Mouse (Mus musculus): ENCODE measurements around the gene Cdh13. TPM values are rescaled to one million over a fixed set of nuclear protein-coding genes. Genes with fewer than 3 reads are reported as not detected.

Gene Cdh13
- polyA plus RNA-seq, 1 experiment from 2014 or later, result 33.5 TPM

DNA sequence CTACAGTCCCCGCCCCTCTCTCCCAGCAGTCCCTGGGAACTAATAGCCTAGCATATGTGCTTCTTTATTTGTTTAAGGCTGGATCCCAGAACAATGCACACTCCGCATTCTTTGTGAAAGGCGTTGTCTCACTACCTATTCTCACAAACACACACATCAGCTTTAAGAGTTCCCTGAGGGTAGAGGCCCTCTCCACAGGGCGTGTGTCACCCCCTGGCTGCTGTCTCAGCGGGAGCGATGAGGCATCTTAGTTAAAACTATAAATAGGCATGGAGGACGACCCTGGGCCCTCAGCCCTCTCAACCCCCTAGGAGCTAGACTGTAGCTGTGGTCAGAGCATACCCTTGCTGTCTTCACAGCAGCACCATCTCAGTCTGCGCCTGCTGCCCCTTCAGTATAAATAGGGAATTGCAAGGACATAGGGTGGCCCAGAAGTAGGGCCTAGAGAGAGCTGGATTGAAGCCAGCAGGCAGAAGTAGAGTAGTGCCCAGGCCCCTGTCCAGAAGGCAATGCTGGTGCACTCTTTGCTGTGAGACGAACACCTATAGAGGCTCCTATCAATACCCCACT, 738.9 kb downstream of the Cdh13 start:
- Histone ChIP-seq H3K4me1 (0 out of 2 replicates have a peak, but pooled peaks cover 3% of the 10 kb centered on the region), H3K4me3 (no peak overlapping the region), H3K9ac (no peak overlapping the region), H3K4me2 (replicated peaks) (no peak overlapping the region), H3K27ac (no peak overlapping the region), H3K36me3 (no peaks in the 10 kb centered on the region), H3K27me3 (replicated peaks) (no peaks in the 10 kb centered on the region), H3K9me3 (no peaks in the 10 kb centered on the region)
- 63% methylated on average over 9 of the region's 9 CpGs for WGBS
- ATAC-seq (ENCODE audit: low FRiP score, low read depth), result no peak

- ATAC-seq (ENCODE audit: low FRiP score, low read depth), result no peak
- 87% methylated on average over 11 of the region's 11 CpGs for WGBS
- peaks cover 3% of the 10 kb centered on the region; the same call in 1 of the 2 replicates for H3K9me3 ChIP-seq
- no peak overlapping the region for H3K4me2 ChIP-seq (replicated peaks)
- H3K27me3 ChIP-seq (replicated peaks), result no peaks in the 10 kb centered on the region
- no peaks in the 10 kb centered on the region for H3K4me1 ChIP-seq
- no peaks in the 10 kb centered on the region for H3K36me3 ChIP-seq
- H3K4me3 ChIP-seq, result no peak overlapping the region
- H3K27ac ChIP-seq, result no peak overlapping the region
- H3K9ac ChIP-seq, result no peak overlapping the region
Measured at GRCm38 (mm10) chr8:119033398-119033797, 749.9 kb downstream of the Cdh13 start.

- WGBS, result 85% methylated on average over 3 of the region's 3 CpGs
- ATAC-seq (ENCODE audit: low FRiP score, low read depth), result no peak
- H3K4me3 ChIP-seq, result no peak overlapping the region
- no peaks in the 10 kb centered on the region for H3K27me3 ChIP-seq (replicated peaks)
- H3K4me1 ChIP-seq, result no peaks in the 10 kb centered on the region
- no peak overlapping the region for H3K9ac ChIP-seq
- H3K9me3 ChIP-seq, result peaks cover 3% of the 10 kb centered on the region; the same call in 1 of the 2 replicates
- no peak overlapping the region for H3K4me2 ChIP-seq (replicated peaks)
- no peak overlapping the region for H3K27ac ChIP-seq
- H3K36me3 ChIP-seq, result no peaks in the 10 kb centered on the region
Measured at GRCm38 (mm10) chr8:119034037-119034436, 750.5 kb downstream of the Cdh13 start.

GRCm38 (mm10) chr8:119035126-119035525, 751.6 kb downstream of the Cdh13 start:
- Histone ChIP-seq H3K4me3 (no peak overlapping the region), H3K9ac (no peak overlapping the region), H3K36me3 (no peaks in the 10 kb centered on the region), H3K9me3 (peaks cover 3% of the 10 kb centered on the region; the same call in 1 of the 2 replicates), H3K4me2 (replicated peaks) (no peak overlapping the region), H3K27ac (no peak overlapping the region), H3K4me1 (no peaks in the 10 kb centered on the region), H3K27me3 (replicated peaks) (no peaks in the 10 kb centered on the region)
- no peak for ATAC-seq (ENCODE audit: low FRiP score, low read depth)
- WGBS, result 89% methylated on average over 7 of the region's 7 CpGs

GRCm38 (mm10) chr8:119037571-119037970, 754.0 kb downstream of the Cdh13 start:
- Histone ChIP-seq H3K4me1 (no peaks in the 10 kb centered on the region), H3K4me2 (replicated peaks) (no peak overlapping the region)
- no peak for ATAC-seq (ENCODE audit: low FRiP score, low read depth)

DNA sequence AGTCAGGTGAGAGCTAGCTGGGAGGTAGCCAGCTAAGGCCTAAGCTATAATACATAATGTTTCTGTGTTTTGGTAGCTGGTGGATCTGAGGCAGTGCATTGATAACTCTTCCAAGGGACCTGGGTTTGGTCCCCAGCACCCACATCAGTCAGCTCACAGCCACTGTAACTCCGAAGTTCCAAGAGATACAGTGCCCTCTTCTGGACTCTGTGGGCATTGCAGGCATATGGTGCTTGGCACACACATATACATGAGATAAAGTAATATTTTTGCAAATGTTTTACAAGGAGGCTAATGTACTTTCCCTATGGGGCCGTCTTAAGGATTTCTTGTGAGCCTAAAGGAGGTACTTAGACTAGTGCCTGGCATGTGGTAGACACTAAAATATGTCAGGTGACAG, 755.8 kb downstream of the Cdh13 start:
- 83% methylated on average over 2 of the region's 2 CpGs for WGBS
- no peaks in the 10 kb centered on the region for H3K4me1 ChIP-seq
- no peak overlapping the region for H3K4me2 ChIP-seq (replicated peaks)
- H3K36me3 ChIP-seq, result no peaks in the 10 kb centered on the region
- no peak overlapping the region for H3K27ac ChIP-seq
- H3K4me3 ChIP-seq, result no peak overlapping the region
- H3K27me3 ChIP-seq (replicated peaks), result no peaks in the 10 kb centered on the region
- H3K9me3 ChIP-seq, result no peaks in the 10 kb centered on the region
- no peak for ATAC-seq (ENCODE audit: low FRiP score, low read depth)
- H3K9ac ChIP-seq, result no peak overlapping the region

More at GRCm38 (mm10) chr8:119037571-119037970, 754.0 kb downstream of the Cdh13 start:
- Histone ChIP-seq H3K36me3 (no peaks in the 10 kb centered on the region), H3K27me3 (replicated peaks) (no peaks in the 10 kb centered on the region), H3K27ac (no peak overlapping the region), H3K9me3 (no peaks in the 10 kb centered on the region), H3K9ac (no peak overlapping the region), H3K4me3 (no peak overlapping the region)
- WGBS, result 91% methylated on average over 11 of the region's 11 CpGs

GRCm38 (mm10) chr8:119057876-119058275, 774.3 kb downstream of the Cdh13 start:
- ATAC-seq (ENCODE audit: low FRiP score, low read depth), result no peak
- H3K4me2 ChIP-seq (replicated peaks), result no peak overlapping the region

GRCm38 (mm10) chr8:119061671-119062070, 778.1 kb downstream of the Cdh13 start:
- Histone ChIP-seq H3K4me1 (no peaks in the 10 kb centered on the region), H3K36me3 (no peaks in the 10 kb centered on the region), H3K4me2 (replicated peaks) (no peak overlapping the region), H3K27ac (no peak overlapping the region), H3K9me3 (no peaks in the 10 kb centered on the region), H3K9ac (no peak overlapping the region), H3K4me3 (no peak overlapping the region), H3K27me3 (replicated peaks) (no peaks in the 10 kb centered on the region)
- WGBS, result 76% methylated on average over 12 of the region's 12 CpGs
- ATAC-seq (ENCODE audit: low FRiP score, low read depth), result no peak

More at GRCm38 (mm10) chr8:119057876-119058275, 774.3 kb downstream of the Cdh13 start:
- no peaks in the 10 kb centered on the region for H3K4me1 ChIP-seq
- no peak overlapping the region for H3K27ac ChIP-seq
- H3K36me3 ChIP-seq, result no peaks in the 10 kb centered on the region
- no peaks in the 10 kb centered on the region for H3K9me3 ChIP-seq
- H3K4me3 ChIP-seq, result no peak overlapping the region
- H3K9ac ChIP-seq, result no peak overlapping the region
- H3K27me3 ChIP-seq (replicated peaks), result no peaks in the 10 kb centered on the region
- WGBS, result 77% methylated on average over 5 of the region's 5 CpGs

- no peak overlapping the region for H3K4me2 ChIP-seq (replicated peaks)
- no peaks in the 10 kb centered on the region for H3K4me1 ChIP-seq
- no peak overlapping the region for H3K4me3 ChIP-seq
- no peak overlapping the region for H3K27ac ChIP-seq
- no peaks in the 10 kb centered on the region for H3K27me3 ChIP-seq (replicated peaks)
- 21% methylated on average over 11 of the region's 11 CpGs for WGBS
- H3K9ac ChIP-seq, result no peak overlapping the region
- no peak for ATAC-seq (ENCODE audit: low FRiP score, low read depth)
- H3K9me3 ChIP-seq, result no peaks in the 10 kb centered on the region
- no peaks in the 10 kb centered on the region for H3K36me3 ChIP-seq
Measured at GRCm38 (mm10) chr8:119064523-119064922, 781.0 kb downstream of the Cdh13 start.

- 79% methylated on average over 6 of the region's 6 CpGs for WGBS
- Histone ChIP-seq H3K27ac (no peak overlapping the region), H3K36me3 (no peaks in the 10 kb centered on the region), H3K4me1 (no peaks in the 10 kb centered on the region), H3K4me2 (replicated peaks) (no peak overlapping the region), H3K27me3 (replicated peaks) (no peaks in the 10 kb centered on the region), H3K9ac (no peak overlapping the region), H3K4me3 (no peak overlapping the region), H3K9me3 (no peaks in the 10 kb centered on the region)
- no peak for ATAC-seq (ENCODE audit: low FRiP score, low read depth)
Measured at GRCm38 (mm10) chr8:119072291-119072690, 788.8 kb downstream of the Cdh13 start.

DNA sequence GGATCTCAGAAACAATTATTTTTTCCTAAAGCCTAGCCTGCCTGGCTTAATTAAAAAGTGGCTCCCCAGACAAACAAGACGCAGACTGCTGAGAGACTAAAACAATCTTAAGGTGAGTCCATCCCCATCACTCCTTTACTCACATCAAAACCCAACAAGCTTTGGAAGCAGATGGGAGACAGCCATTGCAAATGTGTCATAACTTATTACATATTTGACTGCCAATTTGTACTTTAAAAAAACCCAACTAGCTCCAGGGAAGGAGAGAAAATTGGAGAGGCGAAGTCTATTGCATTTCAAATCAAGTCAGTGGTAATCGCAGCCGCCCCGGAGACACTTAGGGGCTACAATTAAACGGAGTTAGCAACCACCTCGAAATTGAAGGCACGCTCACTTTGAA, 801.5 kb downstream of the Cdh13 start:
- Histone ChIP-seq H3K9ac (no peak overlapping the region), H3K4me2 (replicated peaks) (no peak overlapping the region), H3K27ac (no peak overlapping the region), H3K4me1 (0 out of 2 replicates have a peak, but pooled peaks cover 6% of the 10 kb centered on the region), H3K27me3 (replicated peaks) (no peaks in the 10 kb centered on the region), H3K36me3 (no peaks in the 10 kb centered on the region), H3K9me3 (no peaks in the 10 kb centered on the region), H3K4me3 (no peak overlapping the region)
- WGBS, result 84% methylated on average over 8 of the region's 8 CpGs
- no peak for ATAC-seq (ENCODE audit: low FRiP score, low read depth)

DNA sequence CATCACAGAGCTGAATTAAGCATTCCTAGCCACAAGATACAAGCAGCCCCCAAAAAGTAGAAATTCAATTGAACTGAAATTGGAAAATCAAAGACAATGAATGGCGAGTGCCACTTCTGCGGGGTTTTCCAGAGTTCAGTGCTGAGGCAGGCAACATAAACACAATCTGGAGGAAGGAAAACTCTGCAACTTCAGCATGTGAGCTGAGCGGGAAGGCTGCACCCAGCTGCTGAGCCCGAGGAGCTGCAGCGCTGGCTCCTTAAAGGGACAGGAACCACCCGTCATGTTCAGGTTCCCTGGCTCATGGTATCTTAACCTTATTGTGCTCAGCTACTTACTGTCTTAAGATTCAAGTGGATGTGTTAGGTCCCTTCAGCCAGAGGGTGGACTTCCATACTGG, 814.7 kb downstream of the Cdh13 start:
- WGBS, result 44% methylated on average over 6 of the region's 6 CpGs
- no peak overlapping the region for H3K27ac ChIP-seq
- H3K4me2 ChIP-seq (replicated peaks), result no peak overlapping the region
- no peak for ATAC-seq (ENCODE audit: low FRiP score, low read depth)
- no peaks in the 10 kb centered on the region for H3K27me3 ChIP-seq (replicated peaks)
- H3K4me3 ChIP-seq, result no peak overlapping the region
- no peaks in the 10 kb centered on the region for H3K9me3 ChIP-seq
- no peaks in the 10 kb centered on the region for H3K4me1 ChIP-seq
- H3K36me3 ChIP-seq, result no peaks in the 10 kb centered on the region
- H3K9ac ChIP-seq, result no peak overlapping the region

GRCm38 (mm10) chr8:119102871-119103270, 819.3 kb downstream of the Cdh13 start:
- H3K27me3 ChIP-seq (replicated peaks), result no peaks in the 10 kb centered on the region
- no peak overlapping the region for H3K27ac ChIP-seq
- H3K4me1 ChIP-seq, result no peaks in the 10 kb centered on the region
- H3K4me2 ChIP-seq (replicated peaks), result no peak overlapping the region
- H3K9me3 ChIP-seq, result no peaks in the 10 kb centered on the region
- ATAC-seq (ENCODE audit: low FRiP score, low read depth), result no peak
- no peak overlapping the region for H3K4me3 ChIP-seq
- H3K36me3 ChIP-seq, result no peaks in the 10 kb centered on the region
- H3K9ac ChIP-seq, result no peak overlapping the region
- 86% methylated on average over 6 of the region's 6 CpGs for WGBS
